Mouse (Mus musculus): ENCODE measurements around the gene Nipsnap2.

The Nipsnap2 gene

DNA sequence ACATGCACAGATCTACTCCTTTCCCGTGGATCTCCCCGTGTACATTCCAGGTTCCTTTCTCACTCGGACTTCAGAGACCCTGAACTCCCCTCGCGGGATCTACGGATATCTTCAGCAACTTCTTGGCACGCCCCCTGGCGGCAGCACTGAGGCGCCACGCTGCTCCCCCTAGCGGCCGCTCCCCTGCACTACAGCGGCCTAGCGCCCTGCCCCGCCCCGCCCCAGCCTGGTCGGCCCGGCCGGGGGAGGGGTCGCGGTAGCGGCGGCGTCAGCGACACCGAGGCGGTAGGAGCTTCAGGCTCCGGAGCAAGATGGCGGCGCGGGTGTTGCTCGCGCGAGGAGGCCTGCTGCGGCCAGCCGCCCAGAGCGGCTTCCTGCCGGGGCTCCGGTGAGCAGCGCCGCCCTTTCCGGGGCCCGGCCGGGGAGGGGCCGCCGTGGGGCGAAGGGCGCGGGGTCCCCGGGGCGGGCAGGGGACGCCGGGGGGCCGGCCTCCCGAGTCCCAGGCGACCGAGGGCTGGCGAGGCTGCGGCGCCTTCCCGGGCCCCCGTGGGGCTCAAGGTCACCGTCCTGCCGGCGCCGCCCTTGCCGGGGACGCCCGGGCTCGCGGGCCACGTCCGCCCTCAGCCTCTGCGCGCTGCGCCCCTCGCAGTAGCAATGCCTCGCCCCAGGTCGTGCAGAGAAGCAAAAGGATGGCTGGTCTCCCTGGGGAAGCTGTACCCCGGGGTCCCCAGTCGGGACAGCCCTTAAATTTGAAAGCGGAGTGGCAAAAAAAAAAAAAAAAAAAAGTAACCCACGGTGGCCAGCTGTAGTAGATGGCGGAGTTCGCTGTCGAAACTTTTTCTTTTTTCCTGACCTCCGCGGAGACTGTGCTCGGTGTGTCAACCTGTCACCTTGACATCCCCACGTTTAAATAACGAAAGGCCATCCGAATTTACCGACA is at the start of gene Nipsnap2:
Nipsnap2 (plus strand) TSS at position 230 of the 940 bp plus-strand sequence.
- WGBS: under 1% methylated on average over 78 of the region's 93 CpGs

DNA sequence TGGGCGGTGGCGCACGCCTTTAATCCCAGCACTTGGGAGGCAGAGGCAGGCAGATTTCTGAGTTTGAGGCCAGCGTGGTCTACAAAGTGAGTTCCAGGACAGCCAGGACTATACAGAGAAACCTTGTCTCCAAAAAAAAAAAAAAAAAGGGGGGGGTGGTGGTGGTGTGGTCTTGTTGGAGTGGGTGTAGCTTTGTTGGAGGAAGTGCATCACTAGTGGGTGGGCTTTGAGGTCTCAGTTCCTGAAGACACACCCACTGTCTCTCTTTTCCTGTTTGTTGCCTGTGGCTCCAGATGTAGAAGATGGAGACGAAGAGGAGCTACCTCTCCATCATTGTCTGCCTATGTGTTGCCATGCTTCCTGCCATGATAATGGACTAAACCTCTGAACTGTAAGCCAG is 39.7 kb upstream of the Nipsnap2 start:
- WGBS: 92% methylated on average over 5 of the region's 5 CpGs

GRCm38 (mm10) chr5:129687621-129688020 is 37.2 kb upstream of the Nipsnap2 start:
- WGBS: 84% methylated on average over 7 of the region's 7 CpGs

DNA sequence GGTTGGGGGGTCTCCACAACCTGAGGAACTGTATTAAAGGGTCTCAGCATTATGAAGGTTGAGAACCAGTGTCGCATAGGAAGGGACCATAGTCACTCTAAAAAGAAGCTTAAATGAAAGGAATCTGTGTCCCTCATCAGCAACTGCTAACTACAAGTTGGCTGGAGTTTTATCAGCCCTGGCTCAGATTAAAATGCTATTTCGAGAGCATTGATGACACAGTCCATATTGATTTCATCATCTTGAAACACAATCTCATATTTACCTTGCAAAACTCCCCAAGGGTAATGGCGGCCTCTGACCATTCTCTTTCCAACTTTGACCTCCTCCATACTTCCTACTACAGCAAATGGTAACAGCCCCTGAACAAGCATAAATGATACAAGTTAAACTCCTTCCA is 34.3 kb upstream of the Nipsnap2 start:
- WGBS: 87% methylated on average over 3 of the region's 3 CpGs

GRCm38 (mm10) chr5:129700506-129700905 is 24.4 kb upstream of the Nipsnap2 start:
- 48% methylated on average over 2 of the region's 2 CpGs for WGBS

- WGBS: 76% methylated on average over 1 of the region's 1 CpGs
These were observed 23.2 kb upstream of the Nipsnap2 start for GRCm38 (mm10) chr5:129701706-129702105.

GRCm38 (mm10) chr5:129708412-129708811 is 16.5 kb upstream of the Nipsnap2 start, which contains the start of gene Sept14:
TSS of gene Sept14 (minus strand) at chr5:129708512.
- 72% methylated on average over 2 of the region's 2 CpGs for WGBS

DNA sequence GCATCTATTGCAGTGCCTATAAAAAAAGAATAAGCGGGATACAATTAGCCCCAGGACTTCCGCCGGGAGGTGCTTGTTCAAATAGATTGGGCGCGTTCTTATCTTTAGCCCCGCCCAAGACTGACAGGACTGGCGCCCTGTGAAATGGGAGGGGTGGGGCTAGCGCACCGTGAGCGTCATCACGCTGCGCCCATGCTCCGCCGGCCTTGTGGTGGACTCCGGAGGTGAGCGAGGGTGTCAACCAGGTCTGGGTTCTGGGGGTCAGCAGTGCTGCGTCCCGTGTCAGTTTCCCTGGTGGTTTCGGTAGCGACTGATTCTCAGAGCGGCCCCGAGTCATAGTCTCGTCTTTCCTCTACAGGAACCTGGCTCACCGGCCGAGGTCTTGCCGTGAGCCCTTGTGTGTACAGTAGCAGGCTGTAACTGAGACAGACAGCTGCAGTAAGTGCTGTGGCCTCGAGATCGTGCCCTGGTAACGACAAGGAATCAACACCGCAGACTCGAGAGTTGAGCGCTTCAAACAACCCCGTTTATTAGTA is 9.5 kb upstream of the Nipsnap2 start, which contains the start of gene Mrps17:
Mrps17 (plus strand) TSS at position 172 of the 536 bp plus-strand sequence.
- WGBS: under 1% methylated on average over 33 of the region's 33 CpGs

DNA sequence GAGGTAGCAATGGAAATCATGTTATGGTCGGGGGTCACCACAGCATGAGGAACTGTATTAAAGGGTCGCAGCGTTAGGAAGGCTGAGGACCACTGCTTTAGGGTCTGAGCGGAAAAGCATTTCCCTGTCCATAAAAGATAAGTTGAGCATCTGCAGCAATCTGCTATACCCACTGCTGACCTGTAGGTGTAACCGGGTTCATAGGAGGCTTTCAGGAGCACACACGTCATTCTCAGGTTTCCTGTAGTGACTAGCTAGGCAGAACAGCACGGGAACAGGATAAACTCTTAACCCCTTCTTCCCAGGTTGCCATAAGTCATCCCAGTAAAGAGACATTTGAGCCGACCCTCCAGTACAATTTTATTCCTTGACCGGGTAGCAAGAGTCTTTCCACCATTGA is 7.8 kb upstream of the Nipsnap2 start:
- 82% methylated on average over 9 of the region's 9 CpGs for WGBS

GRCm38 (mm10) chr5:129720176-129720575 is 4.7 kb upstream of the Nipsnap2 start:
- WGBS: 94% methylated on average over 3 of the region's 3 CpGs

GRCm38 (mm10) chr5:129724268-129724667 is 595 bp upstream of the Nipsnap2 start:
- WGBS: 40% methylated on average over 4 of the region's 4 CpGs

DNA sequence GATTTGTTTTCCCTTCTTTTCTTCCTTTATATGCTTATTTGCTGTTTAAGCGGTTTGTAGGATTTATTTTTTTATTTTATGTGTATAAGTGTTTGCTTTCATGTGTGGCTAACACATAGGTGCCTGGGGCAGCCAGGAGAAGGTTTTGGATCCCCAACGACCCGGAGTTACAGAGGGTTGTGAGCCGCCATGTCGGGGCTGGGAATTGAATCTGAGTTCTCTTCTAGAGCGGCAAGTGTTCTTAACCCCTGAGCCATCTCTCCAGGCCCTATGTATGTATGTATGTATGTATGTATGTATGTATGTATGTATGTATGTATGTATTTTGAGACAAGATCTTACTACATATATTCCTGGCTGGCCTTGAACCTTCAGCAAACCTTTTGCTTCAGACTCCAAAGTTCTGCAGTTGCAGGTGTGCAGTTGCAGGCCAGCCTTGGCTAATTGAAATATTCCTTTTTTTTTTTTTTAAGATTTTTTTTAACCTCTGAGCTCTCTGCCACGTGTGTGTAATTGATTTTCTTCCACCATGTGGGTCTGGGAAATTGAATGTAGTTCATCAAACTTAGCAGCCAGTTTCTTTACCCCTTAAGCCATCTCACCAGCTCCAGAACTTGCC is 1.0 kb downstream of the Nipsnap2 start:
- WGBS: 14% methylated on average over 7 of the region's 7 CpGs

GRCm38 (mm10) chr5:129726784-129727183 is 1.9 kb downstream of the Nipsnap2 start:
- WGBS: 89% methylated on average over 3 of the region's 3 CpGs

GRCm38 (mm10) chr5:129729286-129729685 is 4.4 kb downstream of the Nipsnap2 start:
- WGBS: 72% methylated on average over 11 of the region's 11 CpGs

- 62% methylated on average over 11 of the region's 11 CpGs for WGBS
These were observed 5.5 kb downstream of the Nipsnap2 start for GRCm38 (mm10) chr5:129730344-129730743.

DNA sequence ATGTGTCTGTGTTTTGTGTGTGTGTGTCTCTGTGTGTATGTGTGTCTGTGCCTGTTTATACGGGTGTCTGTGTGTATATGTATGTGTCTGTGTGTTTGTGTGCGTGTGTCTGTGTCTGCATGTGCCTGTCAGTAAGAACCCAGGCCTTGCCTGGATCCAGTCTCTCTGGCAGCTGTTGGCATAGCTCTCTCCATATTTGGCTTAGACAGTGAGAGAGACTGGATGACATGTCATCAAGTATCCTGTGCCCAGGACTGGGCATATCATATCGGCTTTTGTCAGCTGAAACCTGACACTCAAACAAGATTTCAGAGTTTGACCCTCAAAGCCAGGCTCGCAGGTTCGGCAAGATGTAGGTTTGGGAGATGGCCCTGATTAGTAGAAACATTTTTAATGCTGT is 6.2 kb downstream of the Nipsnap2 start:
- 81% methylated on average over 5 of the region's 5 CpGs for WGBS

DNA sequence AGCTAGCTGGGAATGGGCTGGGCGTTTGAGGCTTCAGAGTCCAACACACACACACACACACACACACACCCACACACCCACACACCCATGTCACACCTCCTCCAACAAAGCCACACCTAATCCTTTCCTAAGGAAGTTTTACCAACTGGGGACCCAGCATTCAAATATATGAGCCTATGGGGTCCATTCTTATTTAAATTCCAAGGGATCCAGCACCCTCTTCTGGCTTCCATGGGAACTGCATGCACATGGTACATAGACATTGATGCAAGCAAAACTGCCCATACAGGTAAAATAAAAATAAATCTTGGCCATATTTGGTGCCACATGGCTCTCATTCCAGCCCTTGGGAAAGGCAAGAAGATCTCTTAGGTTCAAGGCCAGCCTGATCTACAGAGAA is 16.1 kb downstream of the Nipsnap2 start:
- WGBS: 86% methylated on average over 1 of the region's 1 CpGs

DNA sequence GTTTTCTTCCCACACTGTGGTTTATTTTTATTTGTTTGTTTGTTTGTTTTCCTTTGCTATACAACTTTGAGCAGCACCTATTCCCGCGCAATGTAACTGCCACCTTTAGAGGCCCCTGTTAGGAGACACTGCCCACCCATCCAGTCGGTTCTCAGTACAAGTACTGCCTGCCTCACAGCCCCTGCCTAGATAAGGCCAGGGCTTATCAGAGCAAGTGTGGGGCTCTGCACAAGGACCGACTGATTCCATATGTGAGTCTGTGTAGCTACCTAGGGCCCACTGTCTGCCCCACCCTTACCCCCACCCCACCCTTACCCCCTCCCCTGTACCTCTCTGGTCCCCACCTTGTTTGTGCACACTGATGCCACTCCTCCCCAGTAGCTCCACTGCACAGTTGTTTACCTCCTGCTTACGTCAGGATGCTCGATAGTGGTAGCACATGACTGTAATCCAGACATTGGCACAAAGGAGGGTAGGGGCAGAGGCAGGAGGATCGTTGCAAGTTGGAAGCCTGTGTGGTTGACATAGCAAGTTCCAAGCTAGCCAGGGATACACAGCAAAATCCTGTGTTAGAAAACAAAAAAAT is 18.1 kb downstream of the Nipsnap2 start:
- 88% methylated on average over 7 of the region's 7 CpGs for WGBS

DNA sequence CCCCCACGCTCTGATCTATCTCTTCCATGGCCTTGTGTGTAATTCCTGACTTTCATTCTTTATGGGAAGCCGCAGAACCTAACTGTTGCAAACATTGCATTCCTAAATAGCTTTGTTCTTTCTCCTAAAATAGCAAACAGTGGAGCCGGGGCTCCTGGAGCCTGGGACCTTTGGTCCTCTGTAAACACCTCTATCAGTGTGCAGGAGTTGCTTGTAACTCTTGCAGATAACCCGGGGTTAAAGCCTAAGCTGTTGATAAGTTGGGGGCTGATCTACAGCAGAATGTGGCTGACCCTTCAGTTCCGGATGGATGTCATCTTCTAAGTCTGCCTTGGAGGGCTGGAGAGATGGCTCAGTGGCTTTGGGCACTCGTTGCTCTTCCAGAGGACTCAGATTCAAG is 19.2 kb downstream of the Nipsnap2 start:
- 83% methylated on average over 6 of the region's 6 CpGs for WGBS

GRCm38 (mm10) chr5:129756886-129757285 is 32.0 kb downstream of the Nipsnap2 start:
- WGBS: 94% methylated on average over 20 of the region's 20 CpGs

DNA sequence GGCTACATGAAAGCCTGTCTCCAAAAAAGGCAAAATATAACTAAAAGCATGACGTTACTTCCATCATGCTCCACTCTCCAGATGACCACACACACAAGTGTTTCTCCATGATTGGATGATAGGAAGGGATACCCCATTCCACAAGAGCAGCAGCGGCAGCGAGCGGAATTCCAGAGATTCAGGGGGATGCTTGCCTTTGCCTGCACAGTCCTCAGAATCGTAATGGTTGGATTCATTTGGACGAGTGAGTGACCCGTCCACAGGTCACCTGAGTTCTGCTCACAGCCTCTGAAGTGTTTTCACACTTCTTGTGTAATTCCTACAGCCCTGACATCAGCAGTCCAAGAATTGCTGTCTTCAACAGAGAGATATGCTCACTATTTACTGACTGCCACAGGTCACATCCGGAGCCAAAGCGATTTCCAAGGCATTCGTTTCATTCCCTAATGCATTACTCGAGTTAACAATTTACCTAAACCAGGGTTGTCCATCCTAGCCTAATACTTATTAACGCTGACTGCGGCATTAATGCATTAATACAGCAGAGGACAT is 35.1 kb downstream of the Nipsnap2 start:
- 92% methylated on average over 13 of the region's 13 CpGs for WGBS

All from cerebral cortex, adult 2 months (tissue).